Mouse (Mus musculus) bone marrow macrophage, adult 2 months (primary cell): ENCODE data around the gene Cavin4.

ENCODE experiments used
- CTCF ChIP-seq: IDR thresholded peaks from 2 replicates; pipeline ENCODE4 v1.5.1; 2012; ENCODE audit warnings: low read depth, mild to moderate bottlenecking, low read length, moderate library complexity
- POLR2A ChIP-seq: IDR thresholded peaks from 2 replicates; pipeline ENCODE4 v1.6.1; 2012; ENCODE audit warnings: mild to moderate bottlenecking, low read depth, low read length, borderline replicate concordance

DNA sequence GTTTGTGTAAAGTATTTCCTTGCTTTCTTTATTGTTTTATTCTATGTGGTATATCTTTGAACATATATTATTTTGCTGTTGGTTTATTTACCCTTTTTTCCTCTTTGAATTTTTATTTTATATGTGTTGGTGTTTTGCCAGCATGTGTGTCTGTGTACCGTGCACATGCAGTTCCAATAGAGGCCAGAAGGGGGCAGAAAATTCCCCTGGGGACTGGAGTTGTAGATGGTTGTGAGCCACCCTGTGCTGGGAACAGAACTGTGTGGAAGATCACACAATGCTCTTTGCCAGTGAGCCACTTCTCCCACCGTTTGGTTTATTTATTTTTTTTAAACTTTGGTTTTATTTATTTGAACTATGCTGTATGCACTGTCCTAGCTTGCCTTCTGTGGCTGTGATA, 29.3 kb upstream of the Cavin4 start:
- no peak for TF ChIP-seq POLR2A
- TF ChIP-seq CTCF = peak; percentile 33; the same call in 1 of the 2 replicates
